Mouse (Mus musculus): ENCODE data around the gene Impdh2. TPM values are rescaled to one million over a fixed set of nuclear protein-coding genes. Genes with fewer than 3 reads are reported as not detected.
"Not testable (repeated sequence)": the region's sequence is repeated elsewhere in the genome, so short reads cannot be mapped to it uniquely, and the experiment has no call there.

Gene Impdh2
- polyA plus RNA-seq, 1 experiment from 2014 or later, result 198 TPM

DNA sequence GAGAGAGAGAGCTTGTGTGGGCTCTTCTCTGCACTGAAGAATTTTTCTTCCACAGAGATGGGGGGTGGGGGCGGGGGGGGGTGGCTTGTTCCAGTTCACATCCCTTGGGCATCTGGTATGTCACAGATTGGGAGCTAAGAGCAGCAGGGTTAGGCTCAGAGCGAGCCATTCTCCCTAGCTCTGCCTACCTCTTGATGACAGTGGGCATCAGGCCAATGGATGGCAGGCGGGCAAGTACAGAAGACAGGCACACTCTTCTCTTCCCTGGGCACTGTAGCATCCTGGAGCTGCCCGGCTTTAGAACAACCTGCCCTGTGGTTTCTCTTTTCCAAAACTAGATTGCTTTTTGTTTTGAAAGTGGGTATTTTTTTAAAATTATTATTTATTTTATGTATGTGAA, 31.4 kb downstream of the Impdh2 start:
- WGBS, result 87% methylated on average over 4 of the region's 4 CpGs
- peaks cover 35% of the 10 kb centered on the region for H3K4me1 ChIP-seq
- H3K27ac ChIP-seq, result no peak overlapping the region
- H3K27me3 ChIP-seq, result no peaks in the 10 kb centered on the region
- no peak overlapping the region for H3K4me3 ChIP-seq (replicated peaks)
- no peak overlapping the region for H3K9ac ChIP-seq
- no peaks in the 10 kb centered on the region for H3K9me3 ChIP-seq (replicated peaks)
- no peak for ATAC-seq (replicated peaks; ENCODE audit: low FRiP score)
- H3K4me2 ChIP-seq, result no peak overlapping the region
- no peaks in the 10 kb centered on the region for H3K36me3 ChIP-seq

DNA sequence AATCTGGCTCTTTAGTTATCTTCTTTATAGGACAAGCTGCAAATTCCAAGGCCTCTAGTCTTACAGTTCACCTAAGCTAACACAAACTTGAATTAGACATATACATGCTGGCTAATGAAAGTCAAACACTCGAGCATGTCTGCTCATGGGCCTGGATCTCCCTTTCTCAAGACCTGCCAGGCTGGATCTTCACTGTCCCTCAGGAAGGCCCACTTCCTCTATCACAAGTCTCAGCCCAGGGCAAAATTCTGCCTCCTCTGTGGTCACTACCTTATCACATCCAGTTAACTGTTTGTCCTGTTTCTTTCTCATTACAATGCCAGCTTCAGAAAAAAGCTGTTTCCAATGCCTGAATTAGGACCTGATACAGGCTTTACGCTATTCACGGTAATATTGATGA, 34.3 kb downstream of the Impdh2 start:
- 83% methylated on average over 3 of the region's 3 CpGs for WGBS
- Histone ChIP-seq H3K27me3 (no peaks in the 10 kb centered on the region), H3K4me3 (replicated peaks) (no peak overlapping the region), H3K4me1 (peaks cover 23% of the 10 kb centered on the region), H3K36me3 (no peaks in the 10 kb centered on the region), H3K9me3 (replicated peaks) (no peaks in the 10 kb centered on the region), H3K9ac (no peak overlapping the region), H3K4me2 (no peak overlapping the region), H3K27ac (no peak overlapping the region)
- no peak for ATAC-seq (replicated peaks; ENCODE audit: low FRiP score)

- H3K4me1 ChIP-seq, result peaks cover 20% of the 10 kb centered on the region
- peaks cover 3% of the 10 kb centered on the region for H3K36me3 ChIP-seq
- 1% methylated on average over 69 of the region's 69 CpGs for WGBS
- peak within 1 kb of the TSS; percentile 73 for H3K9ac ChIP-seq
- H3K9me3 ChIP-seq (replicated peaks), result no peaks in the 10 kb centered on the region
- no peak within 1 kb of the TSS for H3K27ac ChIP-seq
- ATAC-seq (replicated peaks; ENCODE audit: low FRiP score), result peak; percentile 81
- H3K4me2 ChIP-seq, result peak within 1 kb of the TSS; percentile 95
- peak within 1 kb of the TSS; percentile 82 for H3K4me3 ChIP-seq (replicated peaks)
- H3K27me3 ChIP-seq, result no peaks in the 10 kb centered on the region
Observed at GRCm38 (mm10) chr9:108596998-108597764, 37.1 kb downstream of the Impdh2 start, which contains the start of gene P4htm. Gene P4htm (minus strand): TSS chr9:108597667.

GRCm38 (mm10) chr9:108599021-108599566, 39.0 kb downstream of the Impdh2 start:
- Histone ChIP-seq H3K4me2 (no peak overlapping the region), H3K27ac (no peak overlapping the region), H3K4me3 (replicated peaks) (no peak overlapping the region), H3K9ac (no peak overlapping the region), H3K4me1 (peaks cover 20% of the 10 kb centered on the region), H3K36me3 (peaks cover 23% of the 10 kb centered on the region), H3K27me3 (no peaks in the 10 kb centered on the region), H3K9me3 (replicated peaks) (no peaks in the 10 kb centered on the region)
- 78% methylated on average over 4 of the region's 4 CpGs for WGBS
- no peak for ATAC-seq (replicated peaks; ENCODE audit: low FRiP score)

- Histone ChIP-seq H3K9ac (no peak overlapping the region), H3K4me1 (peaks cover 20% of the 10 kb centered on the region), H3K36me3 (peaks cover 32% of the 10 kb centered on the region), H3K9me3 (replicated peaks) (no peaks in the 10 kb centered on the region), H3K27me3 (no peaks in the 10 kb centered on the region), H3K4me3 (replicated peaks) (no peak overlapping the region), H3K27ac (no peak overlapping the region), H3K4me2 (no peak overlapping the region)
- ATAC-seq (replicated peaks; ENCODE audit: low FRiP score), result no peak
- 40% methylated on average over 2 of the region's 2 CpGs for WGBS
Observed at GRCm38 (mm10) chr9:108600011-108600410, 39.9 kb downstream of the Impdh2 start.

DNA sequence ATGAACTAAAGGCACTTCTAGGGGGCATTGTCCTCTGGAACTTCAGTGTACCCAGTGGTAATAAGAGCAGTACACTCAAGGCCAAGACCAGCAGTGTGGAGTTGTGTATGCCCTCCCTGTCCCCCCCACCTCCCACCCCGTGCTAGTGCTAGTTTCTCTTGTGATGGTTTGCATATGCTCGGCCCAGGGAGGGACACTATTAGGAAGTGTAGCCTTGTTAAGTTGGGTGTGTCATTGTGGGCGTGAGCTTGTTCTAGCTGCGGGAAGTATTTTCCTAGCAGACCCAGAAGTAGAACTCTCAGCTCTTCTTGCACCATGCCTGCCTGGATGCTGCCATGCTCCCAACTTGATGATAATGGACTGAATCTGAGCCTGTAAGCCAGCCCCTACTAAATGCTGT, 41.9 kb downstream of the Impdh2 start:
- no peaks in the 10 kb centered on the region for H3K9me3 ChIP-seq (replicated peaks)
- H3K36me3 ChIP-seq, result peaks cover 49% of the 10 kb centered on the region
- H3K4me1 ChIP-seq, result peaks cover 10% of the 10 kb centered on the region
- H3K27me3 ChIP-seq, result no peaks in the 10 kb centered on the region
- ATAC-seq (replicated peaks; ENCODE audit: low FRiP score), result no peak
- no peak overlapping the region for H3K4me3 ChIP-seq (replicated peaks)
- H3K4me2 ChIP-seq, result no peak overlapping the region
- WGBS, result 74% methylated on average over 4 of the region's 4 CpGs
- no peak overlapping the region for H3K27ac ChIP-seq
- no peak overlapping the region for H3K9ac ChIP-seq

DNA sequence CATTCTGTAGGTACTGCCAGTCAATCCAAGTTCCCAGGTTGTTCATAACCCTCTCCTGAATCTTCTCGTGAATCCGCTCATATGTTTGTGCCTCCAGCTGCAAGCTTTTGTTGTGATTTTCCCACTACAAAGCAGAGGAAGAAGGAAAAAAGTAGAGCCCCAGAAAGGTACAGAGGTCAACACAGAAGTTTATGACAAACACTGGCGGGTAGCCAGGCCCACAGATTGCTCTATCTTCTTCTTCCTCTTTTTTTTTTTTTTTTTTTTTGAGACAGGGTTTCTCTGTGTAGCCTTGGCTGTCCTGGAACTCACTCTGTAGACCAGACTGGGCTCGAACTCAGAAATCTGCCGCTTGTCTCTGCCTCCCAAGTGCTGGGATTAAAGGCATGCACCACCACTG, 47.8 kb downstream of the Impdh2 start:
- H3K9me3 ChIP-seq (replicated peaks); ATAC-seq (replicated peaks; ENCODE audit: low FRiP score); H3K4me1 ChIP-seq; H3K27me3 ChIP-seq; H3K9ac ChIP-seq; H3K4me2 ChIP-seq; H3K27ac ChIP-seq; H3K4me3 ChIP-seq (replicated peaks): not testable (repeated sequence)
- peaks cover 97% of the 10 kb centered on the region for H3K36me3 ChIP-seq
- 90% methylated on average over 5 of the region's 5 CpGs for WGBS

- Histone ChIP-seq H3K9ac (no peak overlapping the region), H3K9me3 (replicated peaks) (no peaks in the 10 kb centered on the region), H3K27ac (no peak overlapping the region), H3K4me2 (no peak overlapping the region), H3K36me3 (peaks cover 97% of the 10 kb centered on the region), H3K4me3 (replicated peaks) (no peak overlapping the region), H3K27me3 (no peaks in the 10 kb centered on the region), H3K4me1 (no peaks in the 10 kb centered on the region)
- no peak for ATAC-seq (replicated peaks; ENCODE audit: low FRiP score)
- WGBS, result 92% methylated on average over 4 of the region's 4 CpGs
Observed at GRCm38 (mm10) chr9:108608889-108609288, 48.8 kb downstream of the Impdh2 start.

DNA sequence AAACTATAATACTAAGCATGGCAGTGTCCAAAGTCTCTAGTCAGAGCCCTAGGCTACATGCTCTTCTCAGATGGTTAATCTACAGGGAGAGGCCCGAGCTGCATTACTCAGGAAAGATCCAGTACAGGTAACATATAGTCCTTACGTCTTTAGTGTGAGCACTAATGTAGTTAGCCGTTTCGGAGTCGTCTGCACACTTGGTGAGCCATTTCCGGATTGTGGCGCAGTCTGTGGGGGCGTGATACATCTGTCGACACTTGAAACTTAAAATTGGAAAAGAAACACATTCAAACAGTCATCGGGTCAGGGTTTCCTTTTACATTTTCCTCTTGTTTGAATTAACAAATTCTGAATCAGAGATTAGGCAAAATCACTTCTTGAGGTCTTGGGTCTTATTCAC, 51.4 kb downstream of the Impdh2 start:
- H3K9me3 ChIP-seq (replicated peaks), result no peaks in the 10 kb centered on the region
- H3K27ac ChIP-seq, result no peak overlapping the region
- WGBS, result 86% methylated on average over 10 of the region's 10 CpGs
- H3K4me2 ChIP-seq, result no peak overlapping the region
- H3K4me1 ChIP-seq, result no peaks in the 10 kb centered on the region
- no peak for ATAC-seq (replicated peaks; ENCODE audit: low FRiP score)
- peaks cover 96% of the 10 kb centered on the region for H3K36me3 ChIP-seq
- H3K4me3 ChIP-seq (replicated peaks), result no peak overlapping the region
- H3K9ac ChIP-seq, result no peak overlapping the region
- H3K27me3 ChIP-seq, result no peaks in the 10 kb centered on the region

MicroRNAs encoded within 50 kb of the gene (microRNA counts, 519-probe panel; counts per million panel counts)
- microRNA mmu-miR-191 (2,619 counts per million, percentile 56 among the panel's probes with 10 or more counts), microRNA mmu-miR-425 (2,696 counts per million, percentile 62 among the panel's probes with 10 or more counts)

Small RNA genes within 50 kb of the gene (microRNA-seq; reads per million reads assigned to microRNA genes)
- gene Gm24083 (not detected), gene Mir191 (not detected), gene Mir425 (1,528 reads per million, percentile 82 among the genes with 10 or more reads in this experiment)

Other genes starting within 250 kb of the Impdh2 start
- 695 and 743 TPM in 2 replicates for gene Gpx1, start 221.4 kb upstream of the Impdh2 start, polyA plus RNA-seq (2015; fragmentation: Nextera tagmentation; extraction: Ambion mirVana)
- 95.2 and 105 TPM in 2 replicates for gene Usp4, start 212.4 kb upstream of the Impdh2 start, polyA plus RNA-seq (2015; fragmentation: Nextera tagmentation; extraction: Ambion mirVana)
- gene 1700102P08Rik, start 167.5 kb upstream of the Impdh2 start, polyA plus RNA-seq (2015; fragmentation: Nextera tagmentation; extraction: Ambion mirVana), result 0.54 and 0.61 TPM in 2 replicates
- gene Ccdc36, start 131.8 kb upstream of the Impdh2 start, polyA plus RNA-seq (2015; fragmentation: Nextera tagmentation; extraction: Ambion mirVana), result 1.6 TPM in 2 replicates
- gene BC048562, start 123.8 kb upstream of the Impdh2 start, polyA plus RNA-seq (2015; fragmentation: Nextera tagmentation; extraction: Ambion mirVana), result not detected in 2 replicates
- 61.6 and 62.9 TPM in 2 replicates for gene Ccdc71, start 99.8 kb upstream of the Impdh2 start, polyA plus RNA-seq (2015; fragmentation: Nextera tagmentation; extraction: Ambion mirVana)
- 31.0 and 37.8 TPM in 2 replicates for gene Klhdc8b, start 98.7 kb upstream of the Impdh2 start, polyA plus RNA-seq (2015; fragmentation: Nextera tagmentation; extraction: Ambion mirVana)
- 48.8 and 56.6 TPM in 2 replicates for gene Lamb2, start 80.5 kb upstream of the Impdh2 start, polyA plus RNA-seq (2015; fragmentation: Nextera tagmentation; extraction: Ambion mirVana)
- gene Usp19, start 69.7 kb upstream of the Impdh2 start, polyA plus RNA-seq (2015; fragmentation: Nextera tagmentation; extraction: Ambion mirVana), result 69.3 and 78.8 TPM in 2 replicates
- gene Qars, start 52.6 kb upstream of the Impdh2 start, polyA plus RNA-seq (2015; fragmentation: Nextera tagmentation; extraction: Ambion mirVana), result 105 and 111 TPM in 2 replicates
- gene Qrich1, start 43.5 kb upstream of the Impdh2 start, polyA plus RNA-seq (2015; fragmentation: Nextera tagmentation; extraction: Ambion mirVana), result 122 and 125 TPM in 2 replicates
- 41.5 and 43.1 TPM in 2 replicates for gene Ndufaf3, start 7.1 kb downstream of the Impdh2 start, polyA plus RNA-seq (2015; fragmentation: Nextera tagmentation; extraction: Ambion mirVana)
- 155 and 180 TPM in 2 replicates for gene Dalrd3, start 9.6 kb downstream of the Impdh2 start, polyA plus RNA-seq (2015; fragmentation: Nextera tagmentation; extraction: Ambion mirVana)
- 123 and 139 TPM in 2 replicates for gene Wdr6, start 18.5 kb downstream of the Impdh2 start, polyA plus RNA-seq (2015; fragmentation: Nextera tagmentation; extraction: Ambion mirVana)
- gene P4htm, start 37.4 kb downstream of the Impdh2 start, polyA plus RNA-seq (2015; fragmentation: Nextera tagmentation; extraction: Ambion mirVana), result 9.1 and 11.7 TPM in 2 replicates
- gene Arih2, start 89.1 kb downstream of the Impdh2 start, polyA plus RNA-seq (2015; fragmentation: Nextera tagmentation; extraction: Ambion mirVana), result 50.1 and 51.0 TPM in 2 replicates
- 50.0 and 51.8 TPM in 2 replicates for gene Slc25a20, start 101.8 kb downstream of the Impdh2 start, polyA plus RNA-seq (2015; fragmentation: Nextera tagmentation; extraction: Ambion mirVana)
- 25.5 and 27.6 TPM in 2 replicates for gene Prkar2a, start 129.0 kb downstream of the Impdh2 start, polyA plus RNA-seq (2015; fragmentation: Nextera tagmentation; extraction: Ambion mirVana)
- 96.4 and 106 TPM in 2 replicates for gene Ip6k2, start 223.5 kb downstream of the Impdh2 start, polyA plus RNA-seq (2015; fragmentation: Nextera tagmentation; extraction: Ambion mirVana)
- gene Nckipsd, start 248.1 kb downstream of the Impdh2 start, polyA plus RNA-seq (2015; fragmentation: Nextera tagmentation; extraction: Ambion mirVana), result 12.0 and 16.3 TPM in 2 replicates